Mouse (Mus musculus) small intestine, adult 2 months (tissue): ENCODE data around the gene Mmp9. TPM values are rescaled to one million over a fixed set of nuclear protein-coding genes. Genes with fewer than 3 reads are reported as not detected.

Experiments used
- H3K27ac ChIP-seq: fragments of 200-500 bp; 2 replicates; pipeline ENCODE4 v1.5.1; 2012; ENCODE audit warnings: low read depth, low read length, control low read depth, inconsistent platforms; ENCODE audit not compliant: insufficient read depth
- H3K27me3 ChIP-seq: fragments of 200-500 bp; 2 replicates; pipeline ENCODE4 v1.6.1; 2012; ENCODE audit warnings: mild to moderate bottlenecking, moderate library complexity, low read length, inconsistent platforms; ENCODE audit not compliant: control insufficient read depth, insufficient read depth
- H3K36me3 ChIP-seq: fragments of 200-500 bp; 2 replicates; pipeline ENCODE4 v1.6.1; 2012; ENCODE audit warnings: mild to moderate bottlenecking, low read length, control low read depth, inconsistent platforms; ENCODE audit not compliant: control insufficient read depth, insufficient read depth
- H3K4me1 ChIP-seq: fragments of 200-500 bp; 2 replicates; pipeline ENCODE4 v1.6.1; 2012; ENCODE audit warnings: low read length, inconsistent platforms, mixed read lengths; ENCODE audit not compliant: control insufficient read depth, insufficient read depth, insufficient read length
- H3K4me3 ChIP-seq: fragments of 200-500 bp; 2 replicates; pipeline ENCODE4 v1.5.1; 2012; ENCODE audit warnings: low read depth, mild to moderate bottlenecking, control low read depth, inconsistent platforms, low read length, moderate library complexity
- CTCF ChIP-seq: fragments of 200-500 bp; IDR thresholded peaks from 2 replicates; pipeline ENCODE4 v1.5.1; 2012; ENCODE audit warnings: low read depth, mild to moderate bottlenecking, control low read depth, inconsistent platforms, low read length, moderate library complexity, mixed read lengths; ENCODE audit not compliant: insufficient replicate concordance, insufficient read length; ENCODE audit errors: extremely low read depth
- POLR2A ChIP-seq: fragments of 200-500 bp; IDR thresholded peaks from 2 replicates; pipeline ENCODE4 v1.6.1; 2012; ENCODE audit warnings: low read depth, mild to moderate bottlenecking, control low read depth, inconsistent platforms, low read length, moderate library complexity
- WGBS: fragments of 180-500 bp; shearing (Covaris S2); methylation state at CpG from one replicate; pipeline ENCODE4 v1.1.7; 2018; 5-methylcytosine and 5-hydroxymethylcytosine counted together
- polyA plus RNA-seq: library from polyadenylated mRNA; depleted of rRNA; stranded (reverse); fragments of >200 nt; gene quantifications from 2 replicates; pipeline ENCODE4 v1.2.3, GENCODE M21; 2012; rRNA removed

Gene Mmp9
- polyA plus RNA-seq: 11.1 and 12.1 TPM in 2 replicates

DNA sequence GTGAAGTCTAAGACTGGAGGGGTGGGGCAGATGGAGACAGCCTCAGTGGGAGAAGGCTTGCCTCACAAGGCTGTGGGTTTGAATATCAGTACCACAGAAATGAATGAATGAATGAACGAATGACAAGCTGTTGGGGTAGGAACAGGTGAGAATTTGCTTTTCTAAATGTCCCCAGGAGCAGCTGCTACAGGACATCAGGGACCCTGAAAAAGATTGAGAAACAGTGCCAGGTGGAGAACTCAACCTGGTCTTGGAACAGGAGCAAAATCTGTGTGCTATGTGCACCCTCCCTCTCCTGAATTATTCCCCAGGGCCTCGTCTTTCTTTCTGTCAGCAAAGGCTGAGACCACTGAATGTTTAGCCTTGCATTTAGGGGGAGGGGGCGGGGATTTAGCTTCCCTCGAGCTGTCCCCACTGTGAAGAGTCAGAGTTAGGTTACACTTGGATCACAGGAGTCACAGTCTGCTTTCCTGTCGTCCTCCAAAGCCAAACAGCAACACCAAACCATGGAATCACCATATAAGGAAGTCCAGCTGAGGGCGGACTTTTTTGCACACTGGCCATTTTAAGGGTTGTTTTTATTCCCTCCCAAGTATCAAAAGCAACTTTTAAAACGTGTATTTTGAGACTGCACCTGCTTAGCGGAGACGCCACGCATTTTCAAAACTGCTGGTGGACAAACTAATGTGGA, at the start of gene Mmp9:
Mmp9 (plus strand) TSS at position 641 of the 691 bp plus-strand sequence.
- Histone ChIP-seq H3K4me3 (no peak within 1 kb of the TSS), H3K36me3 (no peaks in the 10 kb centered on the region), H3K27me3 (peaks cover 22% of the 10 kb centered on the region), H3K4me1 (peaks cover 3% of the 10 kb centered on the region), H3K27ac (no peak within 1 kb of the TSS)
- WGBS: 28% methylated on average over 10 of the region's 10 CpGs
- TF ChIP-seq POLR2A (no peak), CTCF (no peak)

- H3K4me3 ChIP-seq: no peak overlapping the region
- no peaks in the 10 kb centered on the region for H3K27me3 ChIP-seq
- no peak for TF ChIP-seq POLR2A
- no peak for TF ChIP-seq CTCF
- no peak overlapping the region for H3K27ac ChIP-seq
- 76% methylated on average over 13 of the region's 13 CpGs for WGBS
- peaks cover 95% of the 10 kb centered on the region for H3K36me3 ChIP-seq
- peaks cover 12% of the 10 kb centered on the region for H3K4me1 ChIP-seq
Observed at GRCm38 (mm10) chr2:164891056-164891834, 49.3 kb upstream of the Mmp9 start.

GRCm38 (mm10) chr2:164891908-164892695, 48.5 kb upstream of the Mmp9 start:
- Histone ChIP-seq H3K36me3 (peaks cover 93% of the 10 kb centered on the region), H3K4me3 (no peak overlapping the region), H3K27ac (no peak overlapping the region), H3K27me3 (no peaks in the 10 kb centered on the region), H3K4me1 (peaks cover 12% of the 10 kb centered on the region)
- 90% methylated on average over 15 of the region's 15 CpGs for WGBS
- TF ChIP-seq POLR2A: no peak

GRCm38 (mm10) chr2:164892696-164893216, 47.8 kb upstream of the Mmp9 start:
- peaks cover 91% of the 10 kb centered on the region for H3K36me3 ChIP-seq
- WGBS: 87% methylated on average over 6 of the region's 6 CpGs
- peaks cover 12% of the 10 kb centered on the region for H3K4me1 ChIP-seq
- H3K4me3 ChIP-seq: no peak overlapping the region
- no peak overlapping the region for H3K27ac ChIP-seq
- TF ChIP-seq CTCF (no peak), POLR2A (no peak)
- H3K27me3 ChIP-seq: no peaks in the 10 kb centered on the region

DNA sequence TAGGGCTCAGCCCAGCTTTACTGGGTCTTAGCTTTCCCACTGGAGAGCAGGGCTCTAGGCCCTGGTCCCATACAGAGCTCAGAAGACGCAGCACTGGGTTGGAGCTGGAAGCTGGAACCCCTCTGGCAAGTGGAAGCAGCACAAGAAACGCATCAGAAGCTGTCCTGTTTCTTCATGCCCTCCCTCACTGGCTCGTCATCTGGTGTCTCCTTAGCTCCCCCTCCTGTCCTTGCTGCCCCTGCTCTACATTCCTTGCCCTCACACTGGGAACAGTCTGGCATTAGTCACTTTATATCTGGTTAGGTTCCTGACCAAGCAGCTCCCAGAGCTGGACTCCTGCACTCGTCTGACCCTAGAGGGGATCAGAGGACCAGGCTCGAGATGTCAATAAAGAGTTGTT, 46.5 kb upstream of the Mmp9 start:
- H3K4me1 ChIP-seq: peaks cover 12% of the 10 kb centered on the region
- H3K4me3 ChIP-seq: no peak overlapping the region
- H3K36me3 ChIP-seq: peaks cover 92% of the 10 kb centered on the region
- TF ChIP-seq POLR2A: no peak
- no peak for TF ChIP-seq CTCF
- H3K27me3 ChIP-seq: no peaks in the 10 kb centered on the region
- 74% methylated on average over 5 of the region's 5 CpGs for WGBS
- no peak overlapping the region for H3K27ac ChIP-seq

DNA sequence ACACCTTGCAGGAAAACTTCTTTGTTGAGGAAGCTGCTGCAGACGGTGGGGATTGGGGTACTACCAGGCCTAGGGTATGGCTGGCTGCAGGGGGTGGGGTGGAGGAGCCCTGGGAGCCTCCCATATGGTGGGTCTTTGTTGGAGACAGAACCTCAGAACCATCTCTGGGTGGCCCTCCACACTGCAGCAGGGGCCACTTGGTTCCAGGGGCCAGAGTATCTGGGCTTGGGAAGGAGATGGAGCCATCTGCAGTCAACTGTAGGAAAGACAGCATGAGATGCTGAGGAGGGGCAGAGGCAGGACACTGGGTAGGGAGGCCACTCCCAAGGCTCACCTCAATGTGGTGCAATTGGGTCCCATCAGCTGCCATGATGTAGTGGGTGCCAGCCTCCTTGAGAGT, 45.9 kb upstream of the Mmp9 start:
- H3K27ac ChIP-seq: no peak overlapping the region

More for the DNA sequence above, 45.9 kb upstream of the Mmp9 start:
- H3K4me1 ChIP-seq: peaks cover 8% of the 10 kb centered on the region
- TF ChIP-seq CTCF (no peak), POLR2A (no peak)
- peaks cover 92% of the 10 kb centered on the region for H3K36me3 ChIP-seq
- no peak overlapping the region for H3K4me3 ChIP-seq
- no peaks in the 10 kb centered on the region for H3K27me3 ChIP-seq
- WGBS: 77% methylated on average over 1 of the region's 1 CpGs
